Mouse (Mus musculus) embryonic facial prominence, embryonic 13.5 days (tissue): Measurements from ENCODE around the gene Olfr1466. TPM values are rescaled to one million over a fixed set of nuclear protein-coding genes. Genes with fewer than 3 reads are reported as not detected.

ENCODE experiments used
- ATAC-seq: fragments of 200-750 bp; cut with Nextera tagmentation; 2 replicates; pipeline ENCODE4 v1.8.0; 2017; ENCODE audit warnings: low read depth; ENCODE audit not compliant: insufficient number of reproducible peaks, insufficient read depth, low FRiP score, low TSS enrichment
- H3K27ac ChIP-seq: fragments of 300-500 bp; sonication (generic); 2 replicates; pipeline ENCODE4 v1.5.1; 2015; ENCODE audit warnings: moderate library complexity, mild to moderate bottlenecking, inconsistent platforms
- H3K27me3 ChIP-seq: fragments of 300-500 bp; sonication (generic); 2 replicates; pipeline ENCODE4 v1.6.1; 2015; ENCODE audit warnings: mild to moderate bottlenecking, inconsistent platforms
- H3K36me3 ChIP-seq: fragments of 300-500 bp; sonication (generic); 2 replicates; pipeline ENCODE4 v1.6.1; 2015; ENCODE audit warnings: mild to moderate bottlenecking, inconsistent platforms
- H3K4me1 ChIP-seq: fragments of 300-500 bp; sonication (generic); 2 replicates; pipeline ENCODE4 v1.6.1; 2015; ENCODE audit warnings: inconsistent platforms
- H3K4me2 ChIP-seq: fragments of 300-500 bp; sonication (generic); 2 replicates; pipeline ENCODE4 v1.6.1; 2015; ENCODE audit warnings: moderate library complexity, mild to moderate bottlenecking, inconsistent platforms
- H3K4me3 ChIP-seq: fragments of 300-500 bp; sonication (generic); 2 replicates; pipeline ENCODE4 v1.5.1; 2015; ENCODE audit warnings: mild to moderate bottlenecking, inconsistent platforms
- H3K9ac ChIP-seq: fragments of 300-500 bp; sonication (generic); 2 replicates; pipeline ENCODE4 v1.6.1; 2015; ENCODE audit warnings: mild to moderate bottlenecking, inconsistent platforms
- H3K9me3 ChIP-seq: fragments of 300-500 bp; sonication (generic); 2 replicates; pipeline ENCODE4 v1.6.1; 2016; ENCODE audit warnings: inconsistent platforms
- WGBS: fragments of 180-500 bp; shearing (Covaris S2); methylation state at CpG from one replicate; pipeline ENCODE4 v1.1.7; 2015; ENCODE audit warnings: mixed read lengths; 5-methylcytosine and 5-hydroxymethylcytosine counted together
- polyA plus RNA-seq: library from polyadenylated mRNA; unstranded; fragments of >200 nt; fragmentation: Nextera tagmentation; extraction: Ambion mirVana; gene quantifications from 2 replicates; pipeline ENCODE4 v1.2.1, GENCODE M21; 2015

The Olfr1466 gene
- polyA plus RNA-seq = not detected in 2 replicates

- WGBS = 93% methylated on average over 2 of the region's 2 CpGs
- H3K4me3 ChIP-seq = no peak within 1 kb of the TSS
- H3K9ac ChIP-seq = no peak within 1 kb of the TSS
- peaks cover 10% of the 10 kb centered on the region; the same call in 1 of the 2 replicates for H3K9me3 ChIP-seq
- ATAC-seq = no peak
- no peak within 1 kb of the TSS for H3K4me2 ChIP-seq
- H3K4me1 ChIP-seq = no peaks in the 10 kb centered on the region
- H3K36me3 ChIP-seq = no peaks in the 10 kb centered on the region
- H3K27me3 ChIP-seq = no peaks in the 10 kb centered on the region
- H3K27ac ChIP-seq = no peak within 1 kb of the TSS
Observed at GRCm38 (mm10) chr19:13338562-13338961, at the start of gene Olfr1466. Gene Olfr1466 (plus strand): TSS chr19:13338862.

DNA sequence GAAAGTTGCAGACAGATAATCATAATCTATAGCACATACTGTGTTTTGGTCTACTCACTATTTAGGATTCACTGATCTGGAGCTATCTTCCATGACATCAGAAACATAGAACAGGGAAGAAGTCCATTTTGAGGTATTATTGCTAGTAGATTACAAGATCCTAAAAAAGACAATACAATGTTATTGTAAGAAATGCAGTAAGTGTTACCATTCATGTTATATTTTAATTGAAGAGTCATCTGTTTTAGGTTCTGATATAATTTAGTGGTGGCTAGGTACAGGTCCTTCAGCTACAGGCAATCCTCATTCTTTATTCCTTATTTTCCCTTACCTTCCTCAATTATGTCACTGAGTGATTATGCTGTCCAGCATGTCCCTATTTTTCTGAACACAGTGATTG lies 23.2 kb upstream of the Olfr1466 start, which contains the start of gene Olfr1465:
Gene Olfr1465, minus strand, starts transcription at position 101 of the 400 bp plus-strand sequence.
- no peaks in the 10 kb centered on the region for H3K27me3 ChIP-seq
- H3K4me3 ChIP-seq = no peak within 1 kb of the TSS
- no peak for ATAC-seq
- H3K36me3 ChIP-seq = no peaks in the 10 kb centered on the region
- H3K9ac ChIP-seq = no peak within 1 kb of the TSS
- H3K4me1 ChIP-seq = no peaks in the 10 kb centered on the region
- H3K4me2 ChIP-seq = no peak within 1 kb of the TSS
- H3K27ac ChIP-seq = no peak within 1 kb of the TSS
- peaks cover 3% of the 10 kb centered on the region; the same call in 1 of the 2 replicates for H3K9me3 ChIP-seq

GRCm38 (mm10) chr19:13361936-13362335 lies 23.3 kb downstream of the Olfr1466 start, which contains the start of gene Olfr1467:
Gene Olfr1467 (plus strand): TSS chr19:13362236.
- Histone ChIP-seq H3K4me1 (no peaks in the 10 kb centered on the region), H3K4me2 (no peak within 1 kb of the TSS), H3K27ac (no peak within 1 kb of the TSS), H3K9me3 (peaks cover 9% of the 10 kb centered on the region), H3K9ac (no peak within 1 kb of the TSS), H3K27me3 (no peaks in the 10 kb centered on the region), H3K36me3 (no peaks in the 10 kb centered on the region), H3K4me3 (no peak within 1 kb of the TSS)
- ATAC-seq = no peak
- 64% methylated on average over 2 of the region's 2 CpGs for WGBS

Other genes with a start within 250 kb of the Olfr1466 start
- not detected in 2 replicates for gene Olfr1457, start 241.0 kb upstream of the Olfr1466 start, polyA plus RNA-seq
- not detected in 2 replicates for gene Olfr1458, start 232.1 kb upstream of the Olfr1466 start, polyA plus RNA-seq
- gene Olfr1459, start 189.3 kb upstream of the Olfr1466 start, polyA plus RNA-seq = not detected in 2 replicates
- not detected in 2 replicates for gene Olfr1461, start 175.9 kb upstream of the Olfr1466 start, polyA plus RNA-seq
- not detected in 2 replicates for gene Olfr1462, start 153.1 kb upstream of the Olfr1466 start, polyA plus RNA-seq
- gene Olfr1463, start 107.5 kb upstream of the Olfr1466 start, polyA plus RNA-seq = not detected in 2 replicates
- not detected in 2 replicates for gene Olfr1465, start 23.3 kb upstream of the Olfr1466 start, polyA plus RNA-seq
- gene Olfr1467, start 23.4 kb downstream of the Olfr1466 start, polyA plus RNA-seq = not detected in 2 replicates
- not detected in 2 replicates for gene Olfr1469, start 69.0 kb downstream of the Olfr1466 start, polyA plus RNA-seq
- gene Olfr1471, start 104.5 kb downstream of the Olfr1466 start, polyA plus RNA-seq = not detected in 2 replicates
- not detected in 2 replicates for gene Olfr1472, start 117.2 kb downstream of the Olfr1466 start, polyA plus RNA-seq
- gene Olfr1474, start 130.7 kb downstream of the Olfr1466 start, polyA plus RNA-seq = not detected in 2 replicates
- gene Olfr1475, start 141.3 kb downstream of the Olfr1466 start, polyA plus RNA-seq = not detected in 2 replicates
- gene Olfr1477, start 161.7 kb downstream of the Olfr1466 start, polyA plus RNA-seq = not detected in 2 replicates
- gene Olfr1480, start 189.1 kb downstream of the Olfr1466 start, polyA plus RNA-seq = not detected in 2 replicates
- gene Olfr1484, start 244.6 kb downstream of the Olfr1466 start, polyA plus RNA-seq = not detected in 2 replicates